ENCODE assay signal across 9 mouse cellular contexts in the genomic region with DNA sequence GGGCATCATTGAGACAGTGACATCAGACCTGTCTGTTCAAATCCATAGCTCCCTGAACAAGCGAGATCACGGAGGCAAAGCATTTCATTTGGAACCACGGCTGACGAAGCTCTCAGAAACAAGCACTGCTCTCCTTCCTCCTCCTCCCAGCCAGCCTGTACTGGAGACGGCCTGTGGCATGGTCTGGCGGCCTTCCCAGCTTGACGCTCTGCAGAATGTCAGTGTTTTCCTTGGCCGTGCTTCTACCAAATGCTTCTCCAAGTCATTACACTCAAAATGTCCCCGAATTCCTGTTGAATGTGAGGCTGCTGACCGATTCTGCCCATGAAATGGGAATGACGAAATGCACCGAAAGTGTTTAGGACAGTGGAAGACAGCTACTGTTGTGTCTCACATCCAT. TPM values are rescaled to one million over a fixed set of nuclear protein-coding genes. Genes with fewer than 3 reads are reported as not detected.
DNase-seq lines count a peak whose midpoint lies in the region; ATAC-seq and TF ChIP-seq lines count a peak whose summit lies in the region.
"Had no signal": no experiment of that assay in that cellular context is flagged by ENCODE, and none has a peak within 500 bp of the region (broad histone marks: within the 10 kb centered on the region; RNA-seq: fewer than 3 reads in every experiment).

No protein-coding gene starts in this region.

- no peaks in the 10 kb centered on the region for H3K4me1 ChIP-seq in stomach, embryonic 16.5 days (ENCODE audit: control insufficient read depth, insufficient read depth, low read length)
- H3K4me1 ChIP-seq in stomach, postnatal 0 days (replicated peaks; ENCODE audit: control insufficient read depth, insufficient read depth), result no peaks in the 10 kb centered on the region
- H3K4me1 ChIP-seq in limb, embryonic 13.5 days, result peaks cover 30% of the 10 kb centered on the region

- peak; percentile 44; the same call in 1 of the 2 replicates for ATAC-seq in stomach, embryonic 16.5 days (ENCODE audit: insufficient read depth, low FRiP score)
- ATAC-seq in stomach, postnatal 0 days (ENCODE audit: low FRiP score, low TSS enrichment), result no peak
- ATAC-seq in limb, embryonic 13.5 days (ENCODE audit: low FRiP score, low read depth), result peak; percentile 67; the same call in 1 of the 2 replicates

- H3K27ac ChIP-seq in stomach, embryonic 16.5 days (ENCODE audit: low read length), result no peak overlapping the region
- H3K27ac ChIP-seq in stomach, postnatal 0 days (replicated peaks), result no peak overlapping the region
- peak overlapping the region; percentile 23; the same call in 1 of the 2 replicates for H3K27ac ChIP-seq in limb, embryonic 13.5 days

- no peaks in the 10 kb centered on the region for H3K36me3 ChIP-seq in stomach, embryonic 16.5 days (ENCODE audit: control insufficient read depth, insufficient read depth, low read length)
- no peaks in the 10 kb centered on the region for H3K36me3 ChIP-seq in stomach, postnatal 0 days (ENCODE audit: control insufficient read depth, insufficient read depth, low read length)
- H3K36me3 ChIP-seq in limb, embryonic 13.5 days, result no peaks in the 10 kb centered on the region

- TF ChIP-seq CTCF in stomach, postnatal 0 days (IDR thresholded peaks at IDR 0.05; ENCODE audit: low read depth), result no peak

- no peaks in the 10 kb centered on the region for H3K9me3 ChIP-seq in stomach, embryonic 16.5 days (replicated peaks; ENCODE audit: control insufficient read depth, low read length)
- no peaks in the 10 kb centered on the region for H3K9me3 ChIP-seq in stomach, postnatal 0 days (ENCODE audit: control insufficient read depth, low read length)
- H3K9me3 ChIP-seq in limb, embryonic 13.5 days, result no peaks in the 10 kb centered on the region

- 60% methylated on average over 12 of the region's 12 CpGs for WGBS in stomach, embryonic 16.5 days
- 45% methylated on average over 12 of the region's 12 CpGs for WGBS in stomach, postnatal 0 days
- WGBS in limb, embryonic 13.5 days, result 56% methylated on average over 12 of the region's 12 CpGs

- H3K27me3 ChIP-seq in stomach, embryonic 16.5 days (ENCODE audit: control insufficient read depth, insufficient read depth, low read length), result no peaks in the 10 kb centered on the region
- H3K27me3 ChIP-seq in stomach, postnatal 0 days (ENCODE audit: control insufficient read depth, insufficient read depth, low read length), result no peaks in the 10 kb centered on the region
- 0 out of 2 replicates have a peak, but pooled peaks cover 4% of the 10 kb centered on the region for H3K27me3 ChIP-seq in limb, embryonic 13.5 days

- DNase-seq in adrenal gland, adult (ENCODE audit: inconsistent age in 2 of 2, low spot score in 1 of 2), result peak; percentile 52 to 71
- no peak for DNase-seq in adrenal gland, postnatal 4 days (ENCODE audit: low spot score in 2 of 2)
- DNase-seq in stomach, postnatal 0 days (ENCODE audit: low spot score), result no peak
- peak; percentile 57 for DNase-seq in heart, postnatal 4 days
- DNase-seq in c-Kit-positive CD71-positive TER-119-positive erythroid progenitor cells, embryonic 14.5 days (ENCODE audit: low spot score), result no peak
- no peak for DNase-seq in embryo, embryonic 11 days

- H3K4me2 ChIP-seq in stomach, embryonic 16.5 days (ENCODE audit: low read depth, low read length), result peak overlapping the region; percentile 4; the same call in 1 of the 2 replicates
- H3K4me2 ChIP-seq in stomach, postnatal 0 days (replicated peaks; ENCODE audit: low read depth), result no peak overlapping the region
- peak overlapping the region; percentile 31 for H3K4me2 ChIP-seq in limb, embryonic 13.5 days (replicated peaks)

- H3K4me3 ChIP-seq in stomach, embryonic 16.5 days (replicated peaks; ENCODE audit: low read length), result no peak overlapping the region
- H3K4me3 ChIP-seq in stomach, postnatal 0 days (ENCODE audit: low read depth, low read length), result no peak overlapping the region
- no peak overlapping the region for H3K4me3 ChIP-seq in limb, embryonic 13.5 days

- TF ChIP-seq EP300 in stomach, postnatal 0 days (optimal IDR thresholded peaks at IDR 0.05), result no peak

- no peak overlapping the region for H3K9ac ChIP-seq in stomach, embryonic 16.5 days (ENCODE audit: low read length)
- no peak overlapping the region for H3K9ac ChIP-seq in stomach, postnatal 0 days (ENCODE audit: low read length)
- H3K9ac ChIP-seq in limb, embryonic 13.5 days, result no peak overlapping the region

RNA-seq across cellular contexts. Expression of gene Erich6b, which starts 6.7 kb away (rescaled TPM):
- not detected for total RNA-seq in adrenal gland, postnatal 4 days (2021)
- polyA plus RNA-seq in stomach, embryonic 16.5 days (2015; fragmentation: Nextera tagmentation; extraction: Ambion mirVana), result not detected in 2 replicates
- polyA plus RNA-seq in stomach, postnatal 0 days (2015; fragmentation: Nextera tagmentation; extraction: Ambion mirVana), result not detected in 2 replicates
- not detected for total RNA-seq in heart, postnatal 4 days (2021)
- not detected in 2 replicates for polyA plus RNA-seq in limb, embryonic 13.5 days (2015; fragmentation: Nextera tagmentation; extraction: Ambion mirVana)
- polyA plus RNA-seq: large intestine, adult 2 months had no signal

RNA-seq across cellular contexts. Expression of gene Spert, which starts 42.4 kb away (rescaled TPM):
- not detected for total RNA-seq in adrenal gland, postnatal 4 days (2021)
- not detected in 2 replicates for polyA plus RNA-seq in stomach, embryonic 16.5 days (2015; fragmentation: Nextera tagmentation; extraction: Ambion mirVana)
- not detected in 2 replicates for polyA plus RNA-seq in stomach, postnatal 0 days (2015; fragmentation: Nextera tagmentation; extraction: Ambion mirVana)
- total RNA-seq in heart, postnatal 4 days (2021), result not detected
- polyA plus RNA-seq in limb, embryonic 13.5 days (2015; fragmentation: Nextera tagmentation; extraction: Ambion mirVana), result not detected in 2 replicates
- polyA plus RNA-seq: large intestine, adult 2 months had no signal

Comparison
In these comparisons a context has a peak if more than half of its experiments do, and no peak if none do; other contexts are left out.
1. DNase-seq: peak in adrenal gland, adult (2 of 2) and heart, postnatal 4 days (single experiment); none in adrenal gland, postnatal 4 days (0 of 2), stomach, postnatal 0 days (single experiment), c-Kit-positive CD71-positive TER-119-positive erythroid progenitor cells, embryonic 14.5 days (single experiment) and embryo, embryonic 11 days (single experiment).